Mouse (Mus musculus) embryonic fibroblast, embryonic 13.5 days (primary cell): ENCODE results near the gene Numb.

Experiments
- CTCF ChIP-seq: IDR thresholded peaks from 2 replicates; pipeline ENCODE4 v1.5.1; 2011; ENCODE audit warnings: mild to moderate bottlenecking, control low read depth, low read length, moderate library complexity, borderline replicate concordance; ENCODE audit not compliant: insufficient read depth
- POLR2A ChIP-seq: IDR thresholded peaks from 2 replicates; pipeline ENCODE4 v1.6.1; 2011; ENCODE audit warnings: low read depth, mild to moderate bottlenecking, control low read depth, low read length, moderate library complexity

GRCm38 (mm10) chr12:83781640-83782278 lies 140.0 kb downstream of the Numb start:
- TF ChIP-seq POLR2A (no peak), CTCF (no peak)
